18 mouse cellular contexts compared by ENCODE assay signal in genomic region chr11:51614256-51614655, GRCm38 (mm10). TPM values are rescaled to one million over a fixed set of nuclear protein-coding genes. Genes with fewer than 3 reads are reported as not detected.
DNase-seq lines count a peak whose midpoint lies in the region; ATAC-seq and TF ChIP-seq lines count a peak whose summit lies in the region.
"Had no signal": no experiment of that assay in that cellular context is flagged by ENCODE, and none has a peak within 500 bp of the region (broad histone marks: within the 10 kb centered on the region; RNA-seq: fewer than 3 reads in every experiment).

No protein-coding gene starts in this region.

- no peaks in the 10 kb centered on the region for H3K36me3 ChIP-seq in kidney, embryonic 15.5 days
- no peaks in the 10 kb centered on the region for H3K36me3 ChIP-seq in kidney, embryonic 14.5 days (ENCODE audit: control insufficient read depth, insufficient read depth, low read length)
- no peaks in the 10 kb centered on the region for H3K36me3 ChIP-seq in E14TG2a.4 (ENCODE audit: insufficient read depth, low read length)
- H3K36me3 ChIP-seq in embryonic facial prominence, embryonic 10.5 days (replicated peaks), result no peaks in the 10 kb centered on the region
- H3K36me3 ChIP-seq in limb, embryonic 13.5 days, result no peaks in the 10 kb centered on the region
- H3K36me3 ChIP-seq: forebrain, embryonic 15.5 days; heart, embryonic 13.5 days had no signal

- WGBS in kidney, embryonic 15.5 days, result 86% methylated on average over 8 of the region's 8 CpGs
- WGBS in kidney, embryonic 14.5 days, result 83% methylated on average over 8 of the region's 8 CpGs
- whole genome bisulfite sequencing in embryonic facial prominence, embryonic 10.5 days, result 77% methylated on average over 8 of the region's 8 CpGs
- 83% methylated on average over 8 of the region's 8 CpGs for WGBS in limb, embryonic 13.5 days

- H3K4me3 ChIP-seq in kidney, embryonic 15.5 days (replicated peaks), result no peak overlapping the region
- no peak overlapping the region for H3K4me3 ChIP-seq in kidney, embryonic 14.5 days (ENCODE audit: low read length)
- peak overlapping the region; percentile 75; the same call in 1 of the 2 replicates for H3K4me3 ChIP-seq in E14TG2a.4 (replicated peaks; ENCODE audit: low read length)
- H3K4me3 ChIP-seq in embryonic facial prominence, embryonic 10.5 days, result no peak overlapping the region
- H3K4me3 ChIP-seq in limb, embryonic 13.5 days, result no peak overlapping the region
- H3K4me3 ChIP-seq: forebrain, embryonic 15.5 days; heart, embryonic 13.5 days had no signal

- ATAC-seq in kidney, embryonic 15.5 days (replicated peaks; ENCODE audit: low FRiP score), result no peak
- no peak for ATAC-seq in kidney, embryonic 14.5 days (ENCODE audit: low FRiP score, low TSS enrichment)
- ATAC-seq in limb, embryonic 13.5 days (ENCODE audit: low FRiP score, low read depth), result no peak
- ATAC-seq: forebrain, embryonic 15.5 days had no signal

- H3K27ac ChIP-seq in kidney, embryonic 15.5 days, result 0 out of 2 replicates have a peak overlapping the region, but pooled peaks have one; percentile 95
- H3K27ac ChIP-seq in kidney, embryonic 14.5 days (ENCODE audit: low read depth, low read length), result no peak overlapping the region
- H3K27ac ChIP-seq in embryonic facial prominence, embryonic 10.5 days (replicated peaks), result 0 out of 2 replicates have a peak overlapping the region, but pooled peaks have one; percentile 88
- no peak overlapping the region for H3K27ac ChIP-seq in limb, embryonic 13.5 days
- H3K27ac ChIP-seq: forebrain, embryonic 15.5 days; heart, embryonic 13.5 days had no signal

- TF ChIP-seq CTCF in E14TG2a.4 (conservative IDR thresholded peaks at IDR 0.05; ENCODE audit: low read length), result peak; percentile 22; the same call in 1 of the 2 replicates

- no peaks in the 10 kb centered on the region for H3K27me3 ChIP-seq in kidney, embryonic 15.5 days
- H3K27me3 ChIP-seq in kidney, embryonic 14.5 days (ENCODE audit: control insufficient read depth, insufficient read depth, low read length), result no peaks in the 10 kb centered on the region
- H3K27me3 ChIP-seq in E14TG2a.4 (ENCODE audit: insufficient read depth, low read length), result no peaks in the 10 kb centered on the region
- no peaks in the 10 kb centered on the region for H3K27me3 ChIP-seq in embryonic facial prominence, embryonic 10.5 days (replicated peaks; ENCODE audit: low read depth, poor library complexity, severe bottlenecking)
- H3K27me3 ChIP-seq in limb, embryonic 13.5 days, result no peaks in the 10 kb centered on the region
- H3K27me3 ChIP-seq: forebrain, embryonic 15.5 days; heart, embryonic 13.5 days had no signal

- H3K9ac ChIP-seq in kidney, embryonic 15.5 days, result no peak overlapping the region
- H3K9ac ChIP-seq in kidney, embryonic 14.5 days (ENCODE audit: low read depth, low read length), result no peak overlapping the region
- 0 out of 2 replicates have a peak overlapping the region, but pooled peaks have one; percentile 1 for H3K9ac ChIP-seq in limb, embryonic 13.5 days
- H3K9ac ChIP-seq: forebrain, embryonic 15.5 days; heart, embryonic 13.5 days had no signal

- DNase-seq in embryonic facial prominence, embryonic 10.5 days (ENCODE audit: low spot score), result no peak
- DNase-seq in adrenal gland, postnatal 14 days, result no peak
- no peak for DNase-seq in retina, postnatal 1 day
- no peak for DNase-seq in thymus, postnatal 36 days
- DNase-seq: cerebellum, postnatal 14 days; embryo, embryonic 11 days; heart, postnatal 4 days; kidney, adult 9 months; layer of hippocampus, postnatal 36 days; lung, postnatal 4 days; midbrain, embryonic 14.5 days; thymus, postnatal 14 days had no signal

- peaks cover 21% of the 10 kb centered on the region for H3K4me1 ChIP-seq in kidney, embryonic 15.5 days
- peaks cover 6% of the 10 kb centered on the region for H3K4me1 ChIP-seq in kidney, embryonic 14.5 days (ENCODE audit: control insufficient read depth, insufficient read depth, low read length)
- peaks cover 55% of the 10 kb centered on the region for H3K4me1 ChIP-seq in E14TG2a.4 (replicated peaks; ENCODE audit: low read depth, low read length)
- H3K4me1 ChIP-seq in embryonic facial prominence, embryonic 10.5 days, result peaks cover 17% of the 10 kb centered on the region
- H3K4me1 ChIP-seq in limb, embryonic 13.5 days, result peaks cover 14% of the 10 kb centered on the region

- H3K4me2 ChIP-seq in kidney, embryonic 15.5 days, result no peak overlapping the region
- H3K4me2 ChIP-seq in kidney, embryonic 14.5 days (replicated peaks; ENCODE audit: low read depth, low read length), result no peak overlapping the region
- no peak overlapping the region for H3K4me2 ChIP-seq in limb, embryonic 13.5 days (replicated peaks)
- H3K4me2 ChIP-seq: forebrain, embryonic 15.5 days had no signal

- H3K9me3 ChIP-seq in kidney, embryonic 15.5 days (replicated peaks), result no peaks in the 10 kb centered on the region
- no peaks in the 10 kb centered on the region for H3K9me3 ChIP-seq in kidney, embryonic 14.5 days (ENCODE audit: control insufficient read depth, low read length)
- no peaks in the 10 kb centered on the region for H3K9me3 ChIP-seq in E14TG2a.4 (ENCODE audit: low read length)
- no peaks in the 10 kb centered on the region for H3K9me3 ChIP-seq in embryonic facial prominence, embryonic 10.5 days
- no peaks in the 10 kb centered on the region for H3K9me3 ChIP-seq in limb, embryonic 13.5 days
- H3K9me3 ChIP-seq: forebrain, embryonic 15.5 days; heart, embryonic 13.5 days had no signal

RNA-seq across cellular contexts. Expression of gene Nhp2, which starts 5.3 kb away (rescaled TPM):
- 163 and 169 TPM in 2 replicates for polyA plus RNA-seq in kidney, embryonic 15.5 days (2015; fragmentation: Nextera tagmentation; extraction: Ambion mirVana)
- 211 and 264 TPM in 2 replicates for polyA plus RNA-seq in kidney, embryonic 14.5 days (2014; fragmentation: Nextera tagmentation; extraction: Ambion mirVana)
- polyA plus RNA-seq in embryonic facial prominence, embryonic 10.5 days (2016; fragmentation: Nextera tagmentation; extraction: Ambion mirVana), result 260 and 276 TPM in 2 replicates
- polyA plus RNA-seq in limb, embryonic 13.5 days (2015; fragmentation: Nextera tagmentation; extraction: Ambion mirVana), result 129 and 141 TPM in 2 replicates
- 64.2 and 74.7 TPM in 2 replicates for total RNA-seq in adrenal gland, postnatal 14 days (2021)

RNA-seq across cellular contexts. Expression of gene Hnrnpab, which starts 7.6 kb away (rescaled TPM):
- 443 and 447 TPM in 2 replicates for polyA plus RNA-seq in kidney, embryonic 15.5 days (2015; fragmentation: Nextera tagmentation; extraction: Ambion mirVana)
- polyA plus RNA-seq in kidney, embryonic 14.5 days (2014; fragmentation: Nextera tagmentation; extraction: Ambion mirVana), result 628 and 680 TPM in 2 replicates
- polyA plus RNA-seq in embryonic facial prominence, embryonic 10.5 days (2016; fragmentation: Nextera tagmentation; extraction: Ambion mirVana), result 636 and 666 TPM in 2 replicates
- 415 TPM in 2 replicates for polyA plus RNA-seq in limb, embryonic 13.5 days (2015; fragmentation: Nextera tagmentation; extraction: Ambion mirVana)
- 354 and 356 TPM in 2 replicates for total RNA-seq in adrenal gland, postnatal 14 days (2021)

RNA-seq across cellular contexts. Expression of gene Rmnd5b, which starts 21.4 kb away (rescaled TPM):
- polyA plus RNA-seq in kidney, embryonic 15.5 days (2015; fragmentation: Nextera tagmentation; extraction: Ambion mirVana), result 43.1 and 44.0 TPM in 2 replicates
- polyA plus RNA-seq in kidney, embryonic 14.5 days (2014; fragmentation: Nextera tagmentation; extraction: Ambion mirVana), result 38.9 and 48.7 TPM in 2 replicates
- 32.7 and 38.1 TPM in 2 replicates for polyA plus RNA-seq in embryonic facial prominence, embryonic 10.5 days (2016; fragmentation: Nextera tagmentation; extraction: Ambion mirVana)
- 51.8 and 56.1 TPM in 2 replicates for polyA plus RNA-seq in limb, embryonic 13.5 days (2015; fragmentation: Nextera tagmentation; extraction: Ambion mirVana)
- total RNA-seq in adrenal gland, postnatal 14 days (2021), result 39.0 and 39.9 TPM in 2 replicates

RNA-seq across cellular contexts. Expression of gene Phykpl, which starts 29.7 kb away (rescaled TPM):
- polyA plus RNA-seq in kidney, embryonic 15.5 days (2015; fragmentation: Nextera tagmentation; extraction: Ambion mirVana), result 22.2 and 23.1 TPM in 2 replicates
- polyA plus RNA-seq in kidney, embryonic 14.5 days (2014; fragmentation: Nextera tagmentation; extraction: Ambion mirVana), result 15.9 and 23.2 TPM in 2 replicates
- polyA plus RNA-seq in embryonic facial prominence, embryonic 10.5 days (2016; fragmentation: Nextera tagmentation; extraction: Ambion mirVana), result 15.9 and 17.6 TPM in 2 replicates
- polyA plus RNA-seq in limb, embryonic 13.5 days (2015; fragmentation: Nextera tagmentation; extraction: Ambion mirVana), result 16.7 and 17.1 TPM in 2 replicates
- total RNA-seq in adrenal gland, postnatal 14 days (2021), result 27.8 and 29.1 TPM in 2 replicates

RNA-seq across cellular contexts. Expression of gene N4bp3, which starts 36.4 kb away (rescaled TPM):
- 27.8 and 32.1 TPM in 2 replicates for polyA plus RNA-seq in kidney, embryonic 15.5 days (2015; fragmentation: Nextera tagmentation; extraction: Ambion mirVana)
- polyA plus RNA-seq in kidney, embryonic 14.5 days (2014; fragmentation: Nextera tagmentation; extraction: Ambion mirVana), result 18.5 and 22.6 TPM in 2 replicates
- polyA plus RNA-seq in embryonic facial prominence, embryonic 10.5 days (2016; fragmentation: Nextera tagmentation; extraction: Ambion mirVana), result 15.8 and 17.4 TPM in 2 replicates
- polyA plus RNA-seq in limb, embryonic 13.5 days (2015; fragmentation: Nextera tagmentation; extraction: Ambion mirVana), result 31.1 and 32.4 TPM in 2 replicates
- 16.2 and 18.8 TPM in 2 replicates for total RNA-seq in adrenal gland, postnatal 14 days (2021)

Comparison
In these comparisons a context has a peak if more than half of its experiments do, and no peak if none do; other contexts are left out.
1. H3K27ac ChIP-seq: peak in kidney, embryonic 15.5 days (single experiment) and embryonic facial prominence, embryonic 10.5 days (single experiment); none in kidney, embryonic 14.5 days (single experiment) and limb, embryonic 13.5 days (single experiment).